Mouse (Mus musculus): ENCODE data around the gene Wbp1.

The Wbp1 gene

DNA sequence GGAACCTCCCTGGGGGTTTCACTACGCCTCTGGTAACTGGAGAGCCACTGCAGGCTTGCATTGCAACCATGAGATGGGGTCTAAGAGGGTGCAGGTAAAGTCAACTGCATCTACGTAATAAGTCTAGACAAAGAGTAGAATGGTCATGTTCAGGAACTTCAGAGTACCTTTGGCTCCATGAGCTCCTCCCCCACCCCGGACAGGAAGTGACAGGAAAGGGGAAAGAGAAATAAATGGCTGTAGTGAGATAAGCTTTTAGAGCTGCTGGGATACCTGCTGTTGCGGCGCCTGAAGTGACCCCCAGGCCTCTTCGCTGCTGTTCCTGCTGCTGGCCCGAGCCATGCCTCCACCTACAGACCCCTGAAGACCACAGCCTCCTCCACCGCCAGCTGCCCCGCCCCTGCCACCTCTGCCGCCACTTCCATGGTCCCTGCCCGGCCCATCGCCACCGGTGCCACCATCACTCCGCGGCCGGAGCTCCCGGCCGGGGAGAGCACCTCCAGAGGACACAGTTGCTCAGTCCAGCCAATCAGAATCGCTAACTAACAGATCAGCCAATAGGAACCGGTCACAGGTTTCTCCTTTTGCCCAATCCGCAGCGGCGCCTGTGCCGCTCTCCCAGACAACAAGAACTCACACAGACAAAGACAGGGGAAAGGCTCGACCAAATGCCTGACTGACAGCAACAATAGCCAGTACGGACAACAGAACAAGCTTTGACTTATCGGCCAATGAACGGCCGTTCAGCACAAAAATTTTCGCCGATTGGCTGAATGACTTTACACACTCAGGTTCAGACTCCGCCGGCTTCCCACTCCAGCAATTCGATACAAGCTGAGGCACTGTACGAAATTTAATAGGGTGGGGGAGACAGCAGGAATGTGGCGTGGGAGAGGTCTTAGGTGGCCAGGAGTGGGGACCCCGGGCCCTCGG is at the start of gene Wbp1:
TSS of gene Wbp1 (minus strand) at position 630 of the 933 bp plus-strand sequence.
- under 1% methylated on average over 38 of the region's 38 CpGs for WGBS

DNA sequence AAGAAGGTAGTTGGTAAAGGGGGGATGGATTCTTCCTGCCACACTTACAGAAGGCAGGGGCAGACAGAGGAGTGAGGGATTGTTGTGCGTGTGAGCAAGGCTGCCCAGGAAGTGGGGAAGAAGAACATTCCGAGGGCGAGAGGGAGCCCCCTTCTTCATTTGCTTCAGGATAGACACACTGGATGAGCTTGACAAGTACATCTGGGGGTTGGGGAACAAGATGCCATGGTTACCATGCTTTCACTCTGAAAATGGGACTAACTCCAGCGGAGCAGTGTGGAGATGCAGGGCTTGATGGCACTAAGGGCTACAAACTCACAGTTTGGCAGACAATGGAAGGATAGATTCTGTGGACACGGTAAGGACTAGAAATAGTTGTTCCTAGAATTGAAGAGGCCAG is 49.7 kb upstream of the Wbp1 start:
- 24% methylated on average over 5 of the region's 5 CpGs for WGBS

DNA sequence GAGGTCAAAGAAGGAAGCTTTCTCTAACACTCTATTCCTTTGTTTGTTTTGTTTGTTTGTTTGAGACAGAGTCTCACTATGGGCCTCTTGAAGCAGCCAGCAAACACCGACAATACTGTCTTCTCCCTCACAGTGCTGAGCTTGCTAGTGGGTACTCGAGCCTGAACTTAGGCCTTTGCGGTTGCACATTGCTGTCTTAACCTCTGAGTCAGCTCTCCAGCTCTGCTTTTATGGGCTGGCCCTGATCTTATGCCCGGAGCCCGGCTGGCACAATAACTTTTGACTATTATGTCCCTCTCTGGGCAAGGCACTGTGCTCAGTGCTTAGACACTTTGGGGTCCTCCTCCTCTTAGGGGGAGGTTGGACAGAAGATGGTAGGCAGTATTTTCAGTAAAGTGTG is 48.5 kb upstream of the Wbp1 start:
- WGBS: 49% methylated on average over 5 of the region's 5 CpGs

DNA sequence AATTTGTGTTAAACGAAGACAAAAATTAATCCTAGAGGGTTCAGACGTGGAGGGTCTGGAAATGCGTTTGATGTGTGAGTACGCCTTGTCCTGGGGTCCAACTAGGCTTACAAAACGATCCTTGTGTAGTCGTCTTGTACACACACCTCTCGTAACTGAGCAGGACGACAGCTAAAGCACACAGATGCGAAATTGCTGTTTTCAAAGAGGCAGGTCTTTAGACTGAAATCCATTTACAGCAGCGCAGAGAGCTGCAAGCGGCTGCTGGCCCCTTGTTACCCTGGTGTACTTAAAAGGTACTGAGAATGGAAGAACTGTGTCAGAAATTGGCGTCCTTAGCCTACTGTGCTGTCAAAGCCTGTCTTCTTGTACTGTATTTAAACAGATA is 44.9 kb upstream of the Wbp1 start:
- 0% methylated on average over 12 of the region's 12 CpGs for WGBS

DNA sequence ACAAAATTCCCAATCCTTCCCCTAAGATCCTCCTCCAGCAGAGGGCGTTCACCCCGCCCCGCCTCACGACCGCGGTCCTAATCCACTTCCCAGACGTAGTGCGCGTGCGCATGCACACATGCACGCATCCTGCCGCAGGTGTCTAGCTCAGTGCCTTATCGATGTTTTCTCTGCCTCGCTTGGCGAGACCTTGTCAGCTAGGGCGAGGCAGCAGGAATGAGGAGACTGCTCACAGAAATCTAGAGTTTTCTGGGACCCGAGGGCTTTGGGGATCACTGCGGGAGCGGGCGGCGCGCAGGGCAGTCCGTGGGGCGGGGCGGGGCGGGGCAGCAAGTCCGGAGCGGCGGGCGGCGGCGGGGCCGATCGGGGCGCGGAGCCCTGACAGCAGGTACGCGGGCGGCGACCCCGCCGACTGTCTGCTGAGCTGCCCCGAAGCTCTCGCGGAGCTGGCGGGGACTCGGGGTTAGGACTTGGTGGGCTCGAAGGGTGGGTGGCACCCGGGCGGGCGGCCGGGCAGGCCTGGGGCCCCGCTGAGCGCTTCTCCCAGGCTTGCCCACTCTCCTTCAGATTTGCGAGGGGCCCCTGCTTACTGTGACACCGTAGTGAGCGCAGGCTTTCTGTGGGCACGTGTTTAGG is 44.4 kb upstream of the Wbp1 start, which contains the start of gene Dctn1:
TSS of gene Dctn1 (plus strand) at position 314 of the 636 bp plus-strand sequence.
- WGBS: under 1% methylated on average over 58 of the region's 58 CpGs

DNA sequence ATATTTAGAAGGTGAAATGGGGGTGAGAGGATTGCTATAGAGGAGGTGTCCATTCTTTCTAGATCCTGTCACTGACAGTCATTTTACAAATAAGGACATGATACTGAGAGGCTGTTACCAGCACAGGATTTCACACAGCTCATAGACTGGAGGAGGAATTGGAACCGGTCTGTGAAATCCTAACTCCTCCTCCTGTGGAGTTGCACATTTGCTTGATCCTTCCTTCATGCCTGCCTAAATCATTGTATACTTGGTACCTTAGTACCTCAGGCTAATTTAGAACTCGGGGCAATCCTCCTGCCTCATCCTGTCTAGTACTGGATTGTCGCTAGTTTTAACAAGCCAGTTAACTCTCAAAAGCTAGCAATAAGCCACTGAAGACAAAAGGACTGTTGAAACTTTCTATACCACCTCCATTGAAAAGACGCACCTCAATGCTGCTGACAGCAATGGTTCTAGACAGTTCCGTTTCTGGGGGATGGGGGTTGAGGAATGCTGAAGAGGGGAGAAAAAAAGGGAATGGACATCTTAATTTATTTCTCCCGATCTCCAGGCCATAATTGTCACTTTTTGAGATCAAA is 43.8 kb upstream of the Wbp1 start:
- 2% methylated on average over 6 of the region's 6 CpGs for WGBS

DNA sequence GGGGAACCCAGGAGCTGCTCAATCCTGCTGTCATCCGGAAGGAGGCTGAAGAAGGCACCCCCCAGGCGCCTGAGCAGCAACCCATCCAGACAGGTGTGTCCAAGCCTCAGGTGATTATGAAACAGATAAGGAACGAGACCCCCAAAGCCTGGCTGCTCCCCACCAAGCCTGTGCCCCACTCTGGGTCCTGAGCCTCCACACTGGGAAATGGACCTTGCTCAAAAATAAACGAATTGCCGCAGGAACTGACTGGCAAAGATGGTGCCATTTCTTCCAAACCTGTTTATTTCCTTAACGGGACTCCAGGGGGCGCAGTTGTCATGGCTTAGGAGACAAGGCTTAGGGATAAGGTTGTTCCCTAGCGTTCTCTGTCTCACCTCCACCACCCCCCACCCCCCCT is 41.3 kb upstream of the Wbp1 start:
- 5% methylated on average over 8 of the region's 8 CpGs for WGBS

DNA sequence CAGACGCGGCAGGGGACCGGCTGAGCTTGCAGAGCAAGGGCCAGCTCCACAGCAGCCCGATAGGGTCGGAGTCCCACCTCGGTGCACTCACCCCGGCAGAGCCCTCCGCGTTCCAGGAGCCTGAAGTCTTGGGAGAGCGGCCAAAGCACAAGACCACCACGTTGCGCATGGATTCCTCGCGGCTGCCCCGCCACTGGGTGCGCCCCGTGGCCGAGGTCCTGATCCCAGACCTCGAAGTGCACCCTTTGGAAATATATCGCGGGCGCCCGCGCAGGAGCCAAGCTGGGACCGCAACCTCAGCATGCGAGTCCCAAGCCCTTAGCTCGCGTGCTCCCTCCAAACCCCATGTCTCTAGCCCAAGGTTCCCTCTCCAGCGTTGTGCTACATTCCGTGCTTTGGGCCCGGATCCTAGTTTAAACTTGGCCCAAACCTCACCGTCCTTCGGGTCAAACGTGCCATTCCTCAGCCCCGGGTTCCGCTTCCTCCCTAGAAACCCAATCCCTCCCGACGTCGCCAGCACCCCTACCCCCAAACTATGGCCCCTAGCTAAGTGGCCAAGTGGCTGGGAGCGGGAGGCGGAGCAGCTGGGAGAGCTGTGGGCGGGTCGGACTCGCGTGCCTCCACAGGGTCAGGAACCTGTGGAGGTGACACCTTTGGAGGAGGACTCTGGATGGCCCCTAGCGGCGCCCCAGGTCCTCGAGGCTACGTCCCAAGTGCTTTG is 40.7 kb upstream of the Wbp1 start:
- WGBS: 27% methylated on average over 49 of the region's 49 CpGs

DNA sequence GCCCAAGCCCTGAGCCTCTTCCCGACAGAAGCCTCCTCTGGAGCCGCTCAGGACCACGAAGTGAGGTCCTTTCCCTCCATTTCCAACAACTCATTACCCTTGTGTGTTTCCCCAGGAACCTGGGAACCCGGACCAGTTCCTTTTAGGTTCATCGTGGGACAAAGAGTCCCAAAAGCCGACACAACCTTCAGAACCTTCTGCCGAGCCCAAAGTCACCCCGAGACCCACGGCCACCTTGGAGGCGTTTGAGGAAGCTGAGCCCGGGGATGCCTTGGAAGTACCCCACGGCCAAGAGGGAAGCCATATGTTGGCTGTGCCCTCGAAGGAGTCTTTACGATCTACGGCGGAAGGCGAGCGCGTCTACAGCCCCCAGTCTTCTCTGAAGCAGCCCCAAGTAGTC is 40.1 kb upstream of the Wbp1 start:
- 54% methylated on average over 19 of the region's 19 CpGs for WGBS

DNA sequence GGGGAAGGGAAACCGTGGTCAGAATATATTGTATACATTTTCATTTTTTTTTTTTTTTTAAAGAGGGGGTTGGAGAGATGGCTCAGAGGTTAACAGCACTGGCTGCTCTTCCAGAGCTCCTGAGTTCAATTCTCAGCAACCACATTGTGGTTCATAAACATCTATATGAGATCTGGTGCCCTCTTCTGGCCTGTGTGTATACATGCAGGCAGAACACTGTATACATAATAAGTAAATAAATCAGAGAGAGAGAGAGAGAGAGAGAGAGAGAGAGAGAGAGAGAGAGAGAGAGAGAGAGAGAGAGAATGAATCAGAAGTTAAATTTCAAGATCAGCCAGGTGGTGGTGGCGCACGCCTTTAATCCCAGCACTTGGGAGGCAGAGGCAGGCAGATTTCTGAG is 38.1 kb upstream of the Wbp1 start:
- WGBS: 19% methylated on average over 3 of the region's 3 CpGs

DNA sequence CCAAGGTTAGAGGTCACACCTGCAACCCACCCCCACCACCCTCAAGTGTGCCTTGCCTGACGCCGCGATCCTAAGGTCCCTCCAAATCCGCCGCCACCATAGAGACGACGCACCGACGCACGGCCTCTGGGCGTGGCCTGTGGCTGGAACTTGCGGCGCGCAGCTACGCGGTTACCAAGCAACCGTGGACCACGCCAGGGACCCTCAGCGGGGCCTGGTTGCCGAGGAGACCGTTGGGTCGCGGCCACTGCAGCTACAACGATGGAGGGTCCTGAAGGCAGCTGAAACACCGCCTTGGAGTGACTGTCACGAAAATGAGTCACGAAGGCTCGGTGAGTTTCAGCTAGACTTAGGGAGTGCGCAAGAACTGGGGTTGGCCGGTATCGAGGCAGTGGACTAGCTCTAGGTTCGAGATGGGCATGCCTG is 34.9 kb upstream of the Wbp1 start, which contains the start of the genes Wdr54 and 1700003E16Rik:
TSS of gene Wdr54 (minus strand) at position 139 of the 426 bp plus-strand sequence.
TSS of gene 1700003E16Rik (plus strand) at position 146 of the 426 bp plus-strand sequence.
- 1% methylated on average over 32 of the region's 32 CpGs for WGBS

DNA sequence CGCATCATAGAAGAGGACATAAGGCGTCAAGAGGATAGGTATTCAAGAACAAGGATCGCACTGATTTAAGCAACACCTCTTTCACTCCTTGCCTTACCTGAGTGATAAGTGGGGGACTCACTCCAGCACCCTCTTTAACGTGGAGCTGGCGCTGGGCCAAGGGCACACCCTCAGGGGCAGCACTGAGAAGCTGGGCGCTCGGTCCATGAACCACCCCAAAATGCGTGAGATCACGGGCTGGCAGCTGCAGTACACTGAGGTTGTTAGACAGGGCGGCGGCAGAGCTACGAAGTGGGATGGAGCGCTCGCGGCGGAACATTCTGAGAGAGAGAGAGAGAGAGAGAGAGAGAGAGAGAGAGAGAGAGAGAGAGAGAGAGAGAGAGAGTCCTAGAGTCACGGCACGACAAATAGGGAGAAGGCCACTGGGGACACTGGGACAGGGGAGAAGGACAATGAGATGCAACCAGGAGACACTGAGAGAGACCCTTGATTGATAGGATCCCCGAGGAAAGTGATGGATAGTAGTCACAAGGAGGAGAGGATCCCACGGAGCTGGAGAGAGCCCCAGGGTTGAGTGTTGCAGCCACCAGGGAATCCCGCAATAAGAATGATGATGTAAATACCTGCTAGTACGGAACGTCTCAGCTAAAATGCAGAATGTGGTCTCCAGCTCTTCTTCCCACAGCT is 34.3 kb upstream of the Wbp1 start:
- 10% methylated on average over 23 of the region's 23 CpGs for WGBS

DNA sequence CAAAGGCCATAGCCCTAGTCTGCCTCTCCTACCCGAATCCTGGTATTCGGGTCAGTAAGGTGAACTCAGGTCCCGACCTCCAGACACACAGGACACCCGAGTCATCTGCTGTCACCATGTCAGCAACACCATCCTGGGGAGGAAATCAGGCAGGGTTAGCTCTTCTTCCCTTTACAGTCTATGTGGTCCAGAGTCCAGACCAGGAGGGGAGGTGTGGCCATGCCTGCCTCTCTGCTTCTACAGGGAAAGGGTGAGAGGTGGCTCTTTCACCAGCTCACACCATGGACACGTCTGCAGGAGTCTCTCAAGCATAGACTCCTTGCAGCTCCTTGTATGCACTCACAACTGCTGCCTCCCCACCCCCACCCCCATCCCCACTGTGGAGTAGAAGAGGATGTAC is 32.1 kb upstream of the Wbp1 start:
- 74% methylated on average over 5 of the region's 5 CpGs for WGBS

DNA sequence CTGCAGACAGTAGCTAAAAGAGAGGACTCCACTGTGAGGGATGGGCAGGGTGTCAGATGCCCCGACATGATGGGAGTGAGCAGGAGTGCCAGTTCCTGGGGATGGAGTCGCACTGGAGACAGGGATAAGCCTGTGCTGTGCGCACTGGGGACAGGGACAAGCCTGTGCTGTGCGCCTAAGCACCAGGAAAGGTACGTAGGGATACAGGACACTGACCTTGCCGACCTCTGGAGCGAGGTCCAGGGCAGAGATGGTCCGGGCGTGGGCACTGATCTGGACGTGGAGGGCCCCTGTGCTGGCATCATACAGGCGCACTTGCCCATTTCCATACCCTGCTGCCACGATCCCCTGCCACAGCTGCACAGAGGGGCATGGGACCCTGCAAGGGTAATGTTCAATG is 31.7 kb upstream of the Wbp1 start:
- WGBS: 90% methylated on average over 12 of the region's 12 CpGs

DNA sequence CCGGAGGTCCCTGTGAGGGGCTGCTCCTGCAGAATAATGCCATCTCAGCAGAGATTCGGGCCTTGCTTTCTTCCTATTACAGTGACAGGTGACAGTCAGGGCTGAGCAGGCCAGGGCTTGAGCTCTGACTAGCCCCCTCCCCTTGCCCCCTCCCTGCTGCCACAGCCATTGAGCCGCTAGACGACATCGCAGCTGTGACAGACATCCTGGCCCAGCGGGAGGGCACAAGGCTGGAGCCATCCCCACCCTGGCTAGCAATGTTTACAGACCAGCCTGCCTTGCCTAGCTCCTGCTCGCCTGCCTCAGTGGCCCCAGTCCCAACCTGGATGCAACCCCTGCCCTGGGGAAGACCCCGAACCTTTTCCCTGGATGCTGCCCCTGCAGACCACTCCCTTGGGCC is 30.4 kb upstream of the Wbp1 start:
- WGBS: 52% methylated on average over 8 of the region's 8 CpGs

DNA sequence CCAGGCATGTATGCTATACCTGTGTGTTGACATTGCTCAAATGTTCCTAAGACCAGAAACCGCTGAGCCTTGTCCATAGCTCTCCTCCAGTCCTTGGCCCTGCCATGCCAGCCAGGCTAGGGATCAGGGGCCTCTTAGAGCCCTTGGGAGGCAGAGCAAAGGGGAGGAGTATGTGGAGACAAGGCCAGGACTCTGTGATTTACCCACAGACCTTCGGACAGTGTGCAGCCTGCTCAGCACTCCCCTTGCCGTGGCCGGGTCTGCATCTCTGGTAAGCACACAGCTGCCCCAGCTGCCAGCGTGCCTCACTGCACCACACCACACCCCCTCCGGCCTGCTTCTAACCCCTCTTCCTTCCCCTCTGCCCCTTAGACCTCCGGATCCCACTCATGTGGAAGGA is 25.9 kb upstream of the Wbp1 start:
- 74% methylated on average over 7 of the region's 7 CpGs for whole genome bisulfite sequencing

DNA sequence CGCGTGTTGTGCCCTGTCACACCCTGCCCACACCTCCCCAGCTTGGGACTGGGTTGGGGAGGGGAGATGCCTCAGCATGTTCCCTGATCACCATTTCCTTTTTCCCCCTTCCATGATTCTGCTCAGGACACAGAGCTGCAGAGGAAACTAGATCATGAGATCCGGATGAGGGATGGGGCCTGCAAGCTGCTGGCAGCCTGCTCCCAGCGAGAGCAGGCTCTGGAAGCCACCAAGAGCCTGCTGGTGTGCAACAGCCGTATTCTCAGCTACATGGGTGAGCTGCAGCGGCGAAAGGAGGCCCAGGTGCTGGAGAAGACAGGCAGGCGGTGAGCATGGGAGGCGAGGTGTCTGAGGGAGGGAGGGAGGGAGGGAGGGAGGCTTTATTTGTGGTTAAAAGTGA is 24.4 kb upstream of the Wbp1 start:
- 48% methylated on average over 9 of the region's 9 CpGs for WGBS

DNA sequence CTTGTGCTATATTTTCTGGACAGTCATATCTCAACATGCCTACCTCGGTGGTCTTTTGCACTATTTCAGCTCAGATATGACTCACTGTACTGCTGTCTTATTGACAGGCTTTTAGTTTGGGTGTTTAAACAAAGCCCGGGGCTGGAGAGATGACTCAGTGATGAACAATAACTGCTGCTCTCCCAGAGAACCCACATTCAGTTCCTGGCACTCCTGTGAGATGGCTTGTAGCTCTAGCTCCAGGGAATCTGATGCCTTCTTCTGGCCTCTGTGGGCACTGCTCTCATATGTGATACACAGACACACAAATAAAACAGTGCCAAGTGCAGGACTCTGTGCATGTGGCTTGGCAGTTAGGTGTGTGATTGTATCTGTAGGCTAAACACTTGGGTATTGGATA is 23.9 kb upstream of the Wbp1 start:
- 26% methylated on average over 2 of the region's 2 CpGs for WGBS

DNA sequence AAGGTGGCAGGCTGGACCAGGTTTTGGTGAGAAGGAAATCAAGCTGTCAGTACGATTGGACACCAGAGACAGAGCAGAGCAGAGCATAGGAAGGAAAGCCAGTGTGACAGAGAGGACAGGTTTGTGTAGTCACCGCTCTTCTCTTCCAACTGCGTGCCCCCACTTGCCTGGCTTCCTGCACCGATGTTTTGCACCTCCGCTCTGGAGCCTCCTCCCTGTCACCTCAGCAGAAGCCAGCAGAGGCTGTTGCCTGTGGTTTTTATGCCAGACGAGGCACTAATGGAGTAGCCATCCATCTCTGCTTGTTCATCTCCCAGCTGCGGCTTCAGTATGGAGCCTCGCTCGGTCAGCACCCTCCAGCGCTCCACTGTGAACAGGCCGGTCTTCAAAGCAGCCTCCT is 21.5 kb upstream of the Wbp1 start:
- 41% methylated on average over 11 of the region's 11 CpGs for WGBS

DNA sequence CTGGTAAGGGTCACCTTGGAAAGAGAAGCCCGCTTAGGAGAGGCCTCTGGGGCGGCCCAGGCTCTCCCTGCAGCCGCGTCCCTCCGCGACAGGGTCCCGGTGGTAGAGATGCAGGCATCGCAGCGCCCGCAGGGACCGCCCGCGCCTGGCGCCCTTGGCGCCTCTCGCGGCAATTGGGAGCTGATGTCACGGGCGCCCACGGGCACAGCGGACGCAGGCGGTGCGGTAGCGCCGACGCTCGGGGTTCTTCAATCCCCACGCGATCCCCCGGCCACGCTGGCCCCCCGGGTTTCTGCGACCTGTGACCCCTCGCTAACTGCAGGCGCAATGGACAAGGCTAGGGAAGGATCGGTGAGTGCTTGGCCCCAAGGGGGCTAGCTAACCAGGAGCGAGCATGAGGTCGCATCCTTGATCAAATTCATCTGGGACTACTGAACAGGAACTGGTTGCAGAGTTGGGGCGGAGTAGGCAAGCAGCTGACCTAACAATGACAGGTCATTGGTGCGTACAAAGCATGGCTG is 20.9 kb upstream of the Wbp1 start:
- whole genome bisulfite sequencing: 4% methylated on average over 41 of the region's 41 CpGs

DNA sequence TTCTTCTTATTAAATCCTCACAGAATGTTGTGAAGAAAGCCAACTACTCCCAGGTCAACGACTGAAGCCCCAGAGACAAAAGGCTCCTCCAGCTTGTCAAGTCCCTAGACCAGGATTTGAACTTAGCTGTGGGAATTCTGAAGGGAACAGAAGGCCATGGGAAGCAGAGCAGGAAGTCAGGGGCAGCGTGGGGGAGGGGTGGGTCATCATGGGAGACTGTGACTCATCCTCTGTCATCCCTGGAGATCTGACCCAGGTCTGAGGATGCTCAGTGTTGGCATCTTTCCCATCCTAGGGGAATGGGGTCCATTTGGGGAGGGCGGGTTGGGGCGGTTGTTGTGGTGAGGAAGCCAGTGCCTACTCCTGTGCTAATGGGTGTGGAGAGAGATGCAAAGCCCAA is 20.3 kb upstream of the Wbp1 start:
- 35% methylated on average over 4 of the region's 4 CpGs for WGBS

Measured in cerebral cortex, adult 2 months (tissue).